Comparison of ENCODE assay signal across 27 mouse cellular contexts in the genomic region with DNA sequence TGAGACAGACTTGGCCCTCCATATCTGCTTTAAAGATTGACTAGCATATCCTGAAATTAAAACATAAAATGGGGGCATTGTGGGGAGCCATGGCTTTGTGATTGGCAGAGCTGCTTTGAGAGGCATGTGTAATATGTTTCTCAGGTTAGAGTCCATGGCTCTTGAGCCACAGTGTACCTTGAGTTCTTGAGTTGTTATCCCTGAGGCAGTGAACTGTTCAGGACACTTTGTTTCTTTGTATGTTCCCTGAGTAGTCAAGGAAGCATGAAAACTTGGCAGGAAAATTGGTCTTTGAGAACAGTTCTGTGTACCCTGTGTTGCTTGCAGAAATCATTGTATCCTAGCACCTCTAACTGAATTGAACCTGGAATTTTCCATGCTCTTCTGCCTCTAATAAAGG. TPM values are rescaled to one million over a fixed set of nuclear protein-coding genes. Genes with fewer than 3 reads are reported as not detected.
DNase-seq lines count a peak whose midpoint lies in the region; ATAC-seq lines count a peak whose summit lies in the region.
"Had no signal": no experiment of that assay in that cellular context is flagged by ENCODE, and none has a peak within 500 bp of the region (broad histone marks: within the 10 kb centered on the region; RNA-seq: fewer than 3 reads in every experiment).

No protein-coding gene starts in this region.

- no peak for ATAC-seq in kidney, embryonic 14.5 days (ENCODE audit: low FRiP score, low TSS enrichment)
- ATAC-seq in heart, embryonic 12.5 days (ENCODE audit: insufficient number of reproducible peaks, low FRiP score) = no peak
- ATAC-seq: forebrain, postnatal 0 days; midbrain, embryonic 13.5 days had no signal

- no peaks in the 10 kb centered on the region for H3K4me1 ChIP-seq in kidney, embryonic 14.5 days (ENCODE audit: control insufficient read depth, insufficient read depth, low read length)
- H3K4me1 ChIP-seq in heart, embryonic 12.5 days (replicated peaks) = no peaks in the 10 kb centered on the region
- H3K4me1 ChIP-seq: heart, embryonic 15.5 days; hindbrain, embryonic 10.5 days; limb, embryonic 15.5 days; midbrain, embryonic 13.5 days; neural tube, embryonic 13.5 days had no signal

- peak; percentile 81 to 92 for DNase-seq in kidney, adult 8-10 months
- peak; percentile 15 for DNase-seq in testis, postnatal 14 days (ENCODE audit: low spot score)
- no peak for DNase-seq in testis, postnatal 10 days (ENCODE audit: low spot score)
- peak; percentile 10 for DNase-seq in kidney, postnatal 10 days
- no peak for DNase-seq in thymus, postnatal 4 days
- DNase-seq in left cerebral cortex, postnatal 4 days = no peak
- DNase-seq: adrenal gland, postnatal 36 days; B cell, adult 2 months; cerebellum, adult 18-20 months; cerebellum, postnatal 25 days; embryo, embryonic 11 days; forebrain, postnatal 0 days; gastrocnemius, adult 2 months; heart, adult 18-20 months; lung, embryonic 14.5 days; right cerebral cortex, adult 18-20 months; thymus, adult 2 months had no signal

- H3K9ac ChIP-seq in kidney, embryonic 14.5 days (ENCODE audit: low read depth, low read length) = no peak overlapping the region
- no peak overlapping the region for H3K9ac ChIP-seq in heart, embryonic 12.5 days
- H3K9ac ChIP-seq: forebrain, postnatal 0 days; heart, embryonic 15.5 days; limb, embryonic 15.5 days; lung, embryonic 14.5 days; midbrain, embryonic 13.5 days; neural tube, embryonic 13.5 days had no signal

- no peak overlapping the region for H3K4me2 ChIP-seq in kidney, embryonic 14.5 days (replicated peaks; ENCODE audit: low read depth, low read length)
- H3K4me2 ChIP-seq in heart, embryonic 12.5 days = no peak overlapping the region
- H3K4me2 ChIP-seq: heart, embryonic 15.5 days; limb, embryonic 15.5 days; lung, embryonic 14.5 days; midbrain, embryonic 13.5 days; neural tube, embryonic 13.5 days had no signal

- no peaks in the 10 kb centered on the region for H3K27me3 ChIP-seq in kidney, embryonic 14.5 days (ENCODE audit: control insufficient read depth, insufficient read depth, low read length)
- no peaks in the 10 kb centered on the region for H3K27me3 ChIP-seq in heart, embryonic 12.5 days (replicated peaks)
- H3K27me3 ChIP-seq: heart, embryonic 15.5 days; limb, embryonic 15.5 days; midbrain, embryonic 13.5 days; neural tube, embryonic 13.5 days had no signal

- no peak overlapping the region for H3K4me3 ChIP-seq in kidney, embryonic 14.5 days (ENCODE audit: low read length)
- H3K4me3 ChIP-seq in heart, embryonic 12.5 days = no peak overlapping the region
- H3K4me3 ChIP-seq: gastrocnemius, adult 2 months; heart, embryonic 15.5 days; hindbrain, embryonic 10.5 days; layer of hippocampus, adult 2 months; limb, embryonic 15.5 days; midbrain, embryonic 13.5 days; neural tube, embryonic 13.5 days had no signal

- no peaks in the 10 kb centered on the region for H3K36me3 ChIP-seq in kidney, embryonic 14.5 days (ENCODE audit: control insufficient read depth, insufficient read depth, low read length)
- H3K36me3 ChIP-seq in heart, embryonic 12.5 days = no peaks in the 10 kb centered on the region
- H3K36me3 ChIP-seq: heart, embryonic 15.5 days; hindbrain, embryonic 10.5 days; limb, embryonic 15.5 days; midbrain, embryonic 13.5 days; neural tube, embryonic 13.5 days had no signal

- intact Hi-C loops in left cerebral cortex, postnatal 4 days (cut with DNase I) = no loop called here

- H3K27ac ChIP-seq in kidney, embryonic 14.5 days (ENCODE audit: low read depth, low read length) = no peak overlapping the region
- H3K27ac ChIP-seq in heart, embryonic 12.5 days (ENCODE audit: poor library complexity, severe bottlenecking) = no peak overlapping the region
- H3K27ac ChIP-seq: gastrocnemius, adult 2 months; heart, embryonic 15.5 days; hindbrain, embryonic 10.5 days; layer of hippocampus, adult 2 months; limb, embryonic 15.5 days; midbrain, embryonic 13.5 days; neural tube, embryonic 13.5 days had no signal

- no peaks in the 10 kb centered on the region for H3K9me3 ChIP-seq in kidney, embryonic 14.5 days (ENCODE audit: control insufficient read depth, low read length)
- H3K9me3 ChIP-seq in heart, embryonic 12.5 days (replicated peaks) = no peaks in the 10 kb centered on the region
- H3K9me3 ChIP-seq: heart, embryonic 15.5 days; hindbrain, embryonic 10.5 days; limb, embryonic 15.5 days; midbrain, embryonic 13.5 days; neural tube, embryonic 13.5 days had no signal

RNA-seq across cellular contexts. Expression of a gene that starts 5.9 kb away (rescaled TPM):
- polyA plus RNA-seq in kidney, embryonic 14.5 days (2014; fragmentation: Nextera tagmentation; extraction: Ambion mirVana) = 16.7 and 31.0 TPM in 2 replicates
- polyA plus RNA-seq in heart, embryonic 12.5 days (2016; fragmentation: Nextera tagmentation; extraction: Ambion mirVana) = not detected in 2 replicates
- not detected for total RNA-seq in left cerebral cortex, postnatal 4 days (2021)
- total RNA-seq: adrenal gland, postnatal 36 days; forebrain, postnatal 0 days; gastrocnemius, adult 2 months; layer of hippocampus, adult 2 months; left cerebral cortex, postnatal 25 days; megakaryocyte, adult 5-6 weeks had no signal
- polyA plus RNA-seq: forebrain, postnatal 0 days; heart, embryonic 15.5 days; hindbrain, embryonic 10.5 days; limb, embryonic 15.5 days; lung, embryonic 14.5 days; midbrain, embryonic 13.5 days; neural tube, embryonic 13.5 days had no signal

RNA-seq across cellular contexts. Expression of a gene that starts 25.0 kb away (rescaled TPM):
- polyA plus RNA-seq in kidney, embryonic 14.5 days (2014; fragmentation: Nextera tagmentation; extraction: Ambion mirVana) = 1.1 and 1.6 TPM in 2 replicates
- not detected in 2 replicates for polyA plus RNA-seq in heart, embryonic 12.5 days (2016; fragmentation: Nextera tagmentation; extraction: Ambion mirVana)
- not detected for total RNA-seq in left cerebral cortex, postnatal 4 days (2021)
- total RNA-seq: adrenal gland, postnatal 36 days; forebrain, postnatal 0 days; gastrocnemius, adult 2 months; heart, adult 18-20 months; layer of hippocampus, adult 2 months; left cerebral cortex, postnatal 25 days; megakaryocyte, adult 5-6 weeks had no signal
- polyA plus RNA-seq: forebrain, postnatal 0 days; heart, embryonic 15.5 days; hindbrain, embryonic 10.5 days; limb, embryonic 15.5 days; lung, embryonic 14.5 days; midbrain, embryonic 13.5 days; neural tube, embryonic 13.5 days; thymus, adult 2 months had no signal

RNA-seq across cellular contexts. Expression of a gene that starts 28.4 kb away (rescaled TPM):
- 1.2 and 1.4 TPM in 2 replicates for polyA plus RNA-seq in kidney, embryonic 14.5 days (2014; fragmentation: Nextera tagmentation; extraction: Ambion mirVana)
- polyA plus RNA-seq in heart, embryonic 12.5 days (2016; fragmentation: Nextera tagmentation; extraction: Ambion mirVana) = not detected in 2 replicates
- total RNA-seq in left cerebral cortex, postnatal 4 days (2021) = not detected
- total RNA-seq: forebrain, postnatal 0 days; layer of hippocampus, adult 2 months; left cerebral cortex, postnatal 25 days; megakaryocyte, adult 5-6 weeks had no signal
- polyA plus RNA-seq: forebrain, postnatal 0 days; heart, embryonic 15.5 days; hindbrain, embryonic 10.5 days; limb, embryonic 15.5 days; lung, embryonic 14.5 days; midbrain, embryonic 13.5 days; neural tube, embryonic 13.5 days; thymus, adult 2 months had no signal

Comparison
In these comparisons a context has a peak if more than half of its experiments do, and no peak if none do; other contexts are left out.
1. DNase-seq: peak in kidney, adult 8-10 months (2 of 2), testis, postnatal 14 days (single experiment) and kidney, postnatal 10 days (single experiment); none in testis, postnatal 10 days (single experiment), thymus, postnatal 4 days (single experiment) and left cerebral cortex, postnatal 4 days (single experiment).
2. RNA of a gene that starts 5.9 kb away (polyA plus RNA-seq): 16.7 to 31.0 TPM in kidney, embryonic 14.5 days; not detected in heart, embryonic 12.5 days; every median in the first group is over 10 times any median in the second.